Mouse (Mus musculus): ENCODE data around the gene Gzmn.

GRCm38 (mm10) chr14:56123516-56123915 is 50.9 kb downstream of the Gzmn start:
- TF ChIP-seq GATA1 (IDR thresholded peaks at IDR 0.05; ENCODE audit: low read length) = no peak
- no peak for TF ChIP-seq TAL1 (IDR thresholded peaks at IDR 0.05; ENCODE audit: low read length)
